Mouse (Mus musculus): ENCODE data around the gene Trmt2b. TPM values are rescaled to one million over a fixed set of nuclear protein-coding genes. Genes with fewer than 3 reads are reported as not detected.
"Not testable (repeated sequence)": the region's sequence is repeated elsewhere in the genome, so short reads cannot be mapped to it uniquely, and the experiment has no call there.

The Trmt2b gene
- polyA plus RNA-seq, 1 experiment, result 20.8 TPM

- WGBS, result 65% methylated on average over 4 of the region's 4 CpGs
- H3K4me3 ChIP-seq (replicated peaks; ENCODE audit: insufficient read depth, low read depth, low read length), result no peak overlapping the region
- TF ChIP-seq POLR2A (IDR thresholded peaks at IDR 0.05; ENCODE audit: borderline replicate concordance, insufficient read depth, low read length) (no peak), CTCF (IDR thresholded peaks at IDR 0.05; ENCODE audit: borderline replicate concordance, insufficient read depth, low read depth, low read length) (no peak)
- H3K4me1 ChIP-seq (ENCODE audit: control insufficient read depth, insufficient read depth, low read length), result no peaks in the 10 kb centered on the region
- no peak overlapping the region for H3K27ac ChIP-seq (ENCODE audit: insufficient read depth, low read length)
- no peak for DNase-seq
- no peaks in the 10 kb centered on the region for H3K27me3 ChIP-seq (ENCODE audit: control insufficient read depth, insufficient read depth, low read length)
These were observed 58.6 kb downstream of the Trmt2b start for GRCm38 (mm10) chrX:134218161-134218560.

GRCm38 (mm10) chrX:134211151-134211642 is 65.6 kb downstream of the Trmt2b start:
- DNase-seq, result no peak
- no peak for TF ChIP-seq POLR2A (IDR thresholded peaks at IDR 0.05; ENCODE audit: borderline replicate concordance, insufficient read depth, low read length)
- TF ChIP-seq CTCF (IDR thresholded peaks at IDR 0.05; ENCODE audit: borderline replicate concordance, insufficient read depth, low read depth, low read length), result no peak
- Histone ChIP-seq H3K27ac (ENCODE audit: insufficient read depth, low read length) (no peak overlapping the region), H3K4me1 (ENCODE audit: control insufficient read depth, insufficient read depth, low read length) (no peaks in the 10 kb centered on the region), H3K27me3 (ENCODE audit: control insufficient read depth, insufficient read depth, low read length) (no peaks in the 10 kb centered on the region), H3K4me3 (replicated peaks; ENCODE audit: insufficient read depth, low read depth, low read length) (no peak overlapping the region)
- WGBS, result 30% methylated on average over 7 of the region's 7 CpGs

- WGBS, result 93% methylated on average over 2 of the region's 2 CpGs
- TF ChIP-seq POLR2A (IDR thresholded peaks at IDR 0.05; ENCODE audit: borderline replicate concordance, insufficient read depth, low read length), result no peak
- TF ChIP-seq CTCF (IDR thresholded peaks at IDR 0.05; ENCODE audit: borderline replicate concordance, insufficient read depth, low read depth, low read length), result no peak
These were observed 68.3 kb downstream of the Trmt2b start for GRCm38 (mm10) chrX:134208491-134208890.

GRCm38 (mm10) chrX:134187201-134187600 is 89.6 kb downstream of the Trmt2b start, which contains the start of gene Arl13a:
TSS of gene Arl13a (plus strand) at chrX:134187501.
- 92% methylated on average over 9 of the region's 9 CpGs for WGBS

More at GRCm38 (mm10) chrX:134208491-134208890, 68.3 kb downstream of the Trmt2b start:
- Histone ChIP-seq H3K27me3 (ENCODE audit: control insufficient read depth, insufficient read depth, low read length) (no peaks in the 10 kb centered on the region), H3K4me1 (ENCODE audit: control insufficient read depth, insufficient read depth, low read length) (no peaks in the 10 kb centered on the region), H3K4me3 (replicated peaks; ENCODE audit: insufficient read depth, low read depth, low read length) (no peak overlapping the region), H3K27ac (ENCODE audit: insufficient read depth, low read length) (no peak overlapping the region)
- DNase-seq, result no peak

GRCm38 (mm10) chrX:134174699-134175098 is 102.1 kb downstream of the Trmt2b start:
- Histone ChIP-seq H3K4me3 (replicated peaks; ENCODE audit: insufficient read depth, low read depth, low read length) (no peak overlapping the region), H3K4me1 (ENCODE audit: control insufficient read depth, insufficient read depth, low read length) (no peaks in the 10 kb centered on the region), H3K27me3 (ENCODE audit: control insufficient read depth, insufficient read depth, low read length) (no peaks in the 10 kb centered on the region), H3K27ac (ENCODE audit: insufficient read depth, low read length) (no peak overlapping the region)
- TF ChIP-seq POLR2A (IDR thresholded peaks at IDR 0.05; ENCODE audit: borderline replicate concordance, insufficient read depth, low read length) (no peak), CTCF (IDR thresholded peaks at IDR 0.05; ENCODE audit: borderline replicate concordance, insufficient read depth, low read depth, low read length) (no peak)
- DNase-seq, result no peak
- 93% methylated on average over 1 of the region's 1 CpGs for WGBS

More at GRCm38 (mm10) chrX:134187201-134187600, 89.6 kb downstream of the Trmt2b start, which contains the start of gene Arl13a:
- H3K4me3 ChIP-seq (replicated peaks; ENCODE audit: insufficient read depth, low read depth, low read length); H3K27ac ChIP-seq (ENCODE audit: insufficient read depth, low read length); H3K4me1 ChIP-seq (ENCODE audit: control insufficient read depth, insufficient read depth, low read length); H3K27me3 ChIP-seq (ENCODE audit: control insufficient read depth, insufficient read depth, low read length); DNase-seq: not testable (repeated sequence)

Other genes with a start within 250 kb of the Trmt2b start
- 106 and 109 TPM in 2 replicates for gene Cstf2, start 217.8 kb downstream of the Trmt2b start, polyA plus RNA-seq (2012; rRNA removed)
- gene Xkrx, start 114.9 kb downstream of the Trmt2b start, polyA plus RNA-seq (2012; rRNA removed), result 1.7 and 2.0 TPM in 2 replicates
- gene Arl13a, start 89.5 kb downstream of the Trmt2b start, polyA plus RNA-seq (2012; rRNA removed), result not detected in 2 replicates
- gene Nox1, start 55.0 kb downstream of the Trmt2b start, polyA plus RNA-seq (2012; rRNA removed), result 0.05 and 0.10 TPM in 2 replicates
- 58.5 and 64.8 TPM in 2 replicates for gene Tmem35a, start 18.2 kb upstream of the Trmt2b start, polyA plus RNA-seq (2012; rRNA removed)
- 0.38 and 0.47 TPM in 2 replicates for gene Cenpi, start 31.1 kb upstream of the Trmt2b start, polyA plus RNA-seq (2012; rRNA removed)
- gene Drp2, start 127.6 kb upstream of the Trmt2b start, polyA plus RNA-seq (2012; rRNA removed), result 12.8 and 14.0 TPM in 2 replicates
- gene Taf7l, start 199.5 kb upstream of the Trmt2b start, polyA plus RNA-seq (2012; rRNA removed), result 0.08 TPM in 1 of 2 replicates, not detected in the other